Mouse (Mus musculus): Measurements from ENCODE around the gene Arid5b. TPM values are rescaled to one million over a fixed set of nuclear protein-coding genes. Genes with fewer than 3 reads are reported as not detected.

Gene Arid5b
- polyA plus RNA-seq, 1 experiment = 2.5 TPM

DNA sequence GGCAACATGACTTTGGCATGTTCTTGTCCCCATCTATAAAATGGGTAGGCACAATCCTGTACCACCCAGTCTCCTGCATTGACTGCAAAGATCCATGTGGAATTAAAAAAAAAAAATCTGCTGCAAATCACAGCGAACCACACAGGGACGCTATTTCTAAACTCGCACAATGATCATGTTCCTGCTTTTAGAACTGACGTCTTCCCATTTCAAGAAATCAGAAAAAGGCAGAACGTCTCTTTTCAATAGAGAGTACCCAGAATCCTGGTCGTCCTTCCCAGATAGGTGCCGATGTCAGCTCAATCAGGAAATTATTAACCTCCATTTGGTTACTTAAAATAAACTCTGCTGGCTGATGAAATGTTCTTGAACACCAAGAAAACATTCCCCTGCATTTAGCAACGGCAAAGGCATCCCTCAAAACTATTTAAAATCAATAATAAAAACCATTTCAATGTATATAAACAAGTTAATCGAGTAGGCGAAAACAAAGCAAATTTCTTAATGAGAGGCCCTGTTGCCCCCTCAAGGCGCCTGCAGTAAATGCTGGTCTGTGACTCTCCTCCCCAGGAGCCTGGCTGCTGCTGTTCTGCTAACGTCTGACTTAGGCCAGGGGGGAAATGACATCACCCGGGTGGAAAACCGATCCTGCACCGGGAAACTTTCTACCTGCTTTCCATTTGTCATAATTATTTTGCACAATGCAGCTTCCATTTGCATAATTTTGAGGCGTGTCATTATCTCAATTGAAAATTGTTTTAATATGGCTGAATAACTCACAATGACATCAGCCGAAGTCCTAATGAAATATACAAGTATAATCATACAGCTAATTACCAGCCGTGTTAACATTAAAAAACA is 3.4 kb downstream of the Arid5b start:
- no peak for DNase-seq (ENCODE audit: low read depth, low spot score)

DNA sequence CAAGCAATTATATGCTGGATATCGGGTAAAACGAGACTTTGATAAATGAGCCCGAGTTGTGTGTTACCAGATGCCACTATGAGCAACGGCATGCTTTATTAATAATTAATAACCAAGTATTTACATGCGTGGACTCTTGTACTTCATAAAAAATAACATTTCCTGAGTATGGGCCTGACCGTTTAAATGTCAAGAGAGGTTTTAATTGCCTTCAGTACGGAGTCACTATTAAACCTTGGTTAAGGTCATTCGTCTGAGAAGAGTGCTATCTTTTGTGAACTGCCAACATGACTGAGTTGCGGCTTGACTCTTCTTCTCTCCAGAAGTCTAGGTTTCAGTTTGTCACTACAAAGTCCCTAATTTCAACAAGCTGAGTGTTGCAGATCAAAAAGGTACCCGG is 8.8 kb downstream of the Arid5b start:
- WGBS = 93% methylated on average over 10 of the region's 10 CpGs

More for the DNA sequence above, 3.4 kb downstream of the Arid5b start:
- WGBS = 28% methylated on average over 18 of the region's 18 CpGs

DNA sequence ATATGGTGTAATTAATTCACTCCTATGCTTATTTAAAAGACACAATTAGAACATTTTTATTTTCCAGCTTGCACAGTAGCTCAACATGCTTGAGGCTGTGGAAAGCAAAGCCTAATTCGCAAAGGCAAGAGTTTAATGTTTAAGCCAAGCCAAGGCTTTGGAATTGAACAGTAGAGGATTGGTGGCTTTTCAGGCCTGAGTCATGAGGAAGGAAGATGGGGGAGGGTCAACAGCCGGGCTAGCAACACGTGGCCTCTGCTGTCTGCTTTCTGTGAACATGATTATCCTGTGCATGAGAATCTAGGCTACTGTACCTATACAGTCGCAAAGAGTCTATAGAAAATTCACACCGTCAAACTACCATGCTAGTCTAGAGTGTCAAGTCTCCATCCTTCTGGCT is 9.9 kb downstream of the Arid5b start:
- no peak for DNase-seq (ENCODE audit: low read depth, low spot score)
- WGBS = 26% methylated on average over 5 of the region's 5 CpGs

More for the DNA sequence above, 8.8 kb downstream of the Arid5b start:
- DNase-seq (ENCODE audit: low read depth, low spot score) = no peak

DNA sequence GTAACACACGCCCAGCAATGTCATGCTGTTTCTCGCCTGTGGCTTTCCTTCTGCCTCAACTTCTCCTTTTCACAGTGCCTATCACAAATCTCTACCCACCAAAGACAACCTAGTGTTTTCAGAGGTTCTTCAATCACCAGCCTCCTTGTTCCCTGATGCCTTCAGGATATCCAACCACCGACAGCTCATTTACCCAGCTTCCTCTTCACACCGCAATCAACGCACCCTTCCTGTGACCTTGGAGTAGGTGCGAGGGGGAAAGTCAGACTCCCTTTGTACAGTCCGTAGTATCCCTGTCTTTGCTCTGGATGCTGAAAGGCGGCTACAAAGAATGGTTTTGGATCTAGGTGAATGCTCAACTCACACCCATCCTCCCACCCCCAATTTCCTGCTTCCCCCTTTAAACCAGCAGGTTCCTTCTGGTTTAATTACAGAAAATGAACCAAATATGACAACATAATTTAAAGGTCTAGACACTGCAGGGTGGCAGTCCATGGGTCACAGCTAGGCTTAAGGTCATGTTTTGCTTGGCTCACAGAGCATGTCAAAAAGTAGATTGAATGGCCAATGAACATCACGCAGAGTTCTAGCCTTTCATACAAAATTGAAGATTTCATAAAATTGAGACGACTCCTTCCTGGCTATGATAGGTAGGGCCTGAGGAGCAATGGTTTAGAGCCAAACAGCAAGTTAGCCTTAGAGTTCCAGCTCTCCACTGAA is 14.4 kb downstream of the Arid5b start:
- 85% methylated on average over 10 of the region's 10 CpGs for WGBS
- no peak for DNase-seq (ENCODE audit: low read depth, low spot score)

DNA sequence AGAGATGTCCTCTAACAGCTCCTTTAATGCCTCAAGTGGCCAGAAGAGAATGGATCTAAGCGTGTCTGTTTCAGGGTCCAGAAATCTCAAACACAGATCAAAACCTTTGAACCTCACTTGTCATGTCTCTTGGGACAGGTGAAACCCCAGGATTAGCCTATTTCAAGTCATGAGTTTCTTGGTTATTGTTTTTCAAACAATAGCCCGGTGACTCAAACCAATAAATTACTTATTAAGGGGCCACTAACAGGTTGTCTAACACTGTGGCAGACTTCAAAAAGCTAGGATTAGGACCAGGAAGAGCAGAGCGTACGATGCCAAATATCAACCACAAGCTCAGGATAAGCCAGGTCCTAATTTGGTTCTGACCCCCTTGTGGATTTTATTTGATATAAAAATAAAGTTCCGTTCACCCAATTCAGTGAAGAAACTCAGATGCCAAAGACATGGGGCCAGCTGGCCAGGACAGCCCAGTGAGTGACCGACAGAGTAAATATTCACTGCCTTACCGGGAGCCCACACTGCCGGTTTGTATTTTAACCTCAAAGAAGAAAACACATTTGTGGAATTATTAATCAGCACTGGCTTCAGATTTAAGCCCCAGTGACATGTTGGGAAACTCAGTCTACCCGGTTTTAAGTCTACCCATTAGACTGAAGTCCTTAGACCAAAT is 15.1 kb downstream of the Arid5b start:
- DNase-seq (ENCODE audit: low read depth, low spot score) = no peak
- 70% methylated on average over 9 of the region's 9 CpGs for WGBS

DNA sequence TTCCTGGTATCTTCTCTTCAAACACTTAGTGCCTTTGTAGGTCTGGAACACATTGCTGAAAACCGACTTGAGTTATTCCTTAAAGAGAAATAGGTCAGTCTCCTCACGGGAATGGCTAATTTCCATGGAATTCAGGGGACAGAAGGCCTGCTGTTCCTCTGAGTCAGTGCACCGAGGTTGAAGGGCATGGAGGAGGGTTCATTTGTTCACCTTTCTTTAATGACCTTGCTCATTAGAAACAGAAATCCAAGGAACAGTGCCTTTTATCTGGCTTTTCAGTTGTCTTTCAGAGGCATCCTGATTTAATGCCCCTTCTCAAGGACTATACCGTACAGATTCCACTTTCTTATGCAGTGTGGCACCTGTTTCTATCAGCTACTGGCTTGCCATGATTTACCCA is 18.9 kb downstream of the Arid5b start:
- WGBS = 58% methylated on average over 4 of the region's 4 CpGs
- no peak for DNase-seq (ENCODE audit: low read depth, low spot score)

DNA sequence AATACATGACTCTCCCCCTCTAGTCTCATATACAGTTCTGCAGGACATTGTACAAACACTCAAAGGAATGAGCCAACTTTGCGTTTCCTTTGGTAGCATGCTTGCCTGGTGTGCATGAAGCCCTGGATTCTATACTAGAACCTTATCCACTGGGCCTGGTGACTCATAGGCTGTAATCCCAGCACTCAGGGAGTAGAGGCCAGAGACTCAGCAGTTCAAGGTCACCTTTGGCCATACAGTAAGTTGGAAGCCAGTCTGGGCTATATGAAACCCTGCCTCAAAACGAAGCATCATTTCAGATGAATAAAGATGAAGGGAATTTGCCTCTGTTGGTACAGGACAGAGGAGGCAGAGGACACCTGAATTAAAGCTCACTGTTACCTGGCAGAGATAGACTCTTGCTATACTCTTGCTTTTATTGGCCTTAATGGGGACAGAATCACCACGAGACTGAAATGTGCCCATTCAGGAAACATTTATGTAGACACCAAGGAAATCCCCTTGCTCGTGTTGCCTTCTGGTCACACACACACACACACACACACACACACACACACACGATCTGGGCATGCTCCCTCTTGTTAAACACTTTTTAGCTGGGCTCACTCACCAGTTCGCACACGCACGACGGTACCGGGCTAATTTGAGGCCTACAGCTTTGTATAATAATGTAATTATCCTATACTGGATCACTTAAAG is 21.0 kb downstream of the Arid5b start:
- WGBS = 82% methylated on average over 10 of the region's 10 CpGs
- no peak for DNase-seq (ENCODE audit: low read depth, low spot score)

DNA sequence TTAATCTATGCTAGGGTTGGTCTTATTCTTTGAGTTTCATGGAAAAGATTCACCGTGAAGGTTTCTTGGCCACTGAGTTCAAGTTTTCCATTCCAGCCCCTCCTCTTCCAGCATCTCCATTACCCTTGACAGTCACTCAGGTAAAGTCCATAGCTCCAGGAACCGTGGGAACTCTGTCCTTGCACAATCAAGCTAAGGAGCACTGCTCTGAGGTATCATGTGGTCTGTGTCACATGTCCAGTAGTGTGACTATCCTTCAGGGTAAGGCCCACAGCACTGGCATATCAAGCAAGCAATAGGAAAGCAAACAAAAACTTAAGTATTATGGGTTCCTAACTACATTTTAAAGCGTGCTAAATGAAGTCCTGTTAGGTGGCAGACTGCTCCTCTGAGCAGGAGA is 22.4 kb downstream of the Arid5b start:
- no peak for DNase-seq (ENCODE audit: low read depth, low spot score)
- 65% methylated on average over 3 of the region's 3 CpGs for WGBS

DNA sequence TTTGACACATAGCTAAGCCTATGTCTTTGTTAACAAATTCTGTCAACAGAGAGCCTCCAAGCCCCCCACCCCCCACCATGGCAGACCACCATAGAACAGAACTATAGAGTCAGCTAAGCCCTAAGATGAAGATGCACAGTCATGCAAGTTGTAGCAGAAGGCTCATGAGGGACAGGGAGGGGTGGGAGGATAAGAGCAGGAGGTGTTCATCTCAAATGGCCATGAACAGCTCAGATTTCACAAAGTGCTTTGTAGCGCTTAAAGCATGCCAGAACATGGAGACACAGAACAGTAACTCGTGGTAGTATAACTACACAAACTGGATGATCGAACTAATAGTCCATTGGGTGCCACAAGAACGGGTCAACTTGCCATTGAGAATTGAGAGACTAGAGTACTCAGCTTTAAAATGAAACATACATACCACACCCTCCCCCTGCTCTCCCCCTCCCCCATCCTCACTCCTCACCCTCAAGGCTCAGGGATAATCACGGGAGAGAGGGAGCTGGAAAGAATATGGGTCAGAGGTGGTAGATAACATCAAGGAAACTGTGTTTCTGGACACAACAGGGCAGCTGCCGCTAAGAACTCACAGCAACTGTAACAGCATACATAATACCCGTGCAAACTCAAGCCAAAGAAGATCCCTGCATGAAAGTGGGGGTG is 25.0 kb downstream of the Arid5b start:
- WGBS = 61% methylated on average over 7 of the region's 7 CpGs
- DNase-seq (ENCODE audit: low read depth, low spot score) = no peak

DNA sequence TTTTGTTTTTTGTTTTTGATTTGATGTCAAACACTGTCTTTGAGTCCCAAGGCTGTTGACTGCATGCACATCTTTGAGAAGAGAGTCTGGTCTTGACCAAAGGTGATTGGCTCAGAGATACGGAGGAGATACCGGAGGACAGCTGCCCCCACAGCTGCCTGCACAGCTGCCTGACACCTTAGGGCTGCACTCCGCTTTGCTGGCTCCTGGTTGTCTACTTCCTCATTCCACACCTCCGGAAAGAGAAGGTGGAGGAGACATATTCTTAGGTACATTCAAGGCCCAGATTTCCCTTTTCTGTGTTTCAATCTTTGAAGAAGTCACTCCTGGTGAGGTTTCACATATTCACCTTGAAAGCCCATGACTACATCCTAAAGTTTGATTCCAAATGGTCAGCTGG is 25.9 kb downstream of the Arid5b start:
- 53% methylated on average over 4 of the region's 4 CpGs for WGBS
- DNase-seq (ENCODE audit: low read depth, low spot score) = no peak

DNA sequence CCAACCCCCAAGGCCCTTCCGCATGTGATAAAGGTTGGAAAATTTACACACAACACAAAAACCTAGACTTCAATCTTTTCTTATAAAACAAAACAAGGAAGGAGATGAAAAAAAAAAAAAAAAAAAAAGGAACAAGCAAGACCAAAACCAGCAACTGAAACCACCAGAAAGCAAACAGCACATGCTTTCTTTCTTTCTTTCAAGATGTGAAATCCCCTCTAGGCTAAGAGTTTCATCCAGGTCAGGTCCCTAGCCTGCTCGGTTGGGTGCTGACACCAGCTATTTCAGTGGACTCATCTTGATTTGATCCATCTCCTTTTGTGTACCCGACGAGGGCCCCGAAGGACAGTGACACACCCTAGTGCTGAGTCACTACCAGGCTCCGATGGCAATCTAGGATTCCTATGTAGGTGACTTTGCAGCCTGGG is 29.2 kb downstream of the Arid5b start:
- 13% methylated on average over 6 of the region's 6 CpGs for WGBS
- no peak for DNase-seq (ENCODE audit: low read depth, low spot score)

DNA sequence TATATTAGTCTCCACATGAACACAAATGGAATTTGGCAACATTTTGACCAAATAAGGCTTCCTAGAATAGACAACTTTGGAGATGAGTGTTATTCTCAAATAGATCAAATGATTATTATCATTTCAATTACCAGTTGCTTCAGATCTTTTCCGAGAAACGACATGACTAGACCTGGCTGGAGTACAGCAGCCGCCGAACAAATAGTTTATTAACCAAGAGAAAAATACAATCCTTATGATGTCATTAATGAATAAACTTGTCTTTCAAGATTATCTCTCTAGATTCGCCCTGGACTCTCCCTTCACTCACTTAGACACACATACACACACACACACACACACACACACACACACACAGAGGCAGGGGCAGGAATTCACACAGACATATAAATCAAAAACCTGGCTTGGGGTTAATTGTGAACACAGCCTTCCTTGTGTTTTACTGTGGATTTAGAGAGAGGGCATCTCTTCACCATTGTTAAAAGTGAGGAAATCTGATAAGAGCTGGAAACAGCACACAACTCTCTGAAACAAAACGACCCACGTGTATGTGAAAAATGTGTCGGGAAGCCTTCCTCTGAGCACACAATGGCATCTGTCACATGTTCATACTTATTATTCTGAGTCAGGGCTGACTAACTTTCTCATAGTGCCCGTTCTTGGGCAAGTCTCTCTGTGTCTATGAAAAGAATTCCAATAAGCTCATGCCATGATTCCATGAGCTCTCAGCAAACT is 30.1 kb downstream of the Arid5b start:
- 12% methylated on average over 9 of the region's 9 CpGs for WGBS
- DNase-seq (ENCODE audit: low read depth, low spot score) = no peak

DNA sequence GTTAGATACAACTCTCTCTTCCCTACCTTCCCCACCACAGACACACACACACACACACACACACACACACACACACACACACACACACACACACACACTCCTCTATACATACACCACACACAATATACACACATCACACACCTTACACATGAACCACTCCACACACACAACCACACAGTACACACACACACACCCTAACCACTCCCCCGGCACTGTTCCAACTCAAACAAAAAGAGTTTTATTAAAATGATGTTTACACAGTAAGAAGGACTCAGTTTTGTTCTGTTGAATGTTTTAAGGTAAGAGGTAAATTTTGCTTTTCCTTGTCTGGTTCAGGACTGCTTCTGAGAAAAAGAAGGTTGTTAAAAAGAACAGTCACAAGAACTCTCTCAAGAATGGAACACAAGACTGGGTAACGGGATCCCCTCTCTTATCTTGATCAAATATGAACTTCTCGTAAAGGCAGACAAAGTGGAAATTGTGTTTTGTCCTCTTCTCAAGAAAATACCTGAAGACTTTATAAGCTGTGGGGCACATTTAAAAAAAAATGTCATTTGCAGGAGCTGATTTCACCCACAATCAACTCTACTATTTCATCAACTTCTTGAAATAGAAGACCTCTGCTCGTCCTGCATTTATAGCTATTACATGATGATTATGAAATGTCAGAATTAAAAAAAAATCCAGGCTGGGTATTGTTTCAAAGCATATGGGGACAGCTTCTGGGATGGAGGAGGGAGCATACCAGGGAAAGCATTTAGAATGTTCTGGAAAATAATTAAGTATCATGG is 30.9 kb downstream of the Arid5b start:
- 26% methylated on average over 4 of the region's 4 CpGs for WGBS
- peak; percentile 88 for DNase-seq (ENCODE audit: low read depth, low spot score)

DNA sequence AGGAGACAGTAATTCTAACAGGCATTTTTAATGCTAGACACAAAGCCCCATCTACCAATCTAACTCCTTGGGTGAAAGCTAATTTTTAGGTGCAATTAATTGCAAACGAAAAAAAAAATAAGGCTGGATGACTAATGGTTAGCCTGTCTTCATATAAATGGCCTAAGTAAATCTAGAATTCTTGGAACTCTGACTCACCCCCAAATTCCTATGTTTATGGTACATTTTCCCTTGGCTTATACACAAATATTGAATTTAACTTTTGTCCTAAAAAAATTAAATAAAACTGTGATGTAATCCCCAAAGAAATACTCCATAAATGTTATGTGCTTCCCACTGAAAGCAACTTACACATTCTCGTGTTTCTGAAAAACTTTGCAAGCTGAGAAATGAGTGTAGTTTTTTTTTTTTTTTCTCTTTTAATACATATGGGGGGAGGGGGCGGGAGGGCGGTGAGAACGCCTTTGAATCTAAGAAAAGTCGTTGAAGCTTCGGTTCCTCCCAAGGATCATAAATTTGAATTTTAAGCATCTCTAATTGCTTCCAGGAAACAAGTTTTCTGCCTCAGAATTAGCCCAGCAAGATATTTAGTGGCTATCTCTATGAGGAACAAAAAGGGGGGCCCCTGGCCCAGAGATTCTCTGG is 31.8 kb downstream of the Arid5b start:
- WGBS = 20% methylated on average over 7 of the region's 7 CpGs

DNA sequence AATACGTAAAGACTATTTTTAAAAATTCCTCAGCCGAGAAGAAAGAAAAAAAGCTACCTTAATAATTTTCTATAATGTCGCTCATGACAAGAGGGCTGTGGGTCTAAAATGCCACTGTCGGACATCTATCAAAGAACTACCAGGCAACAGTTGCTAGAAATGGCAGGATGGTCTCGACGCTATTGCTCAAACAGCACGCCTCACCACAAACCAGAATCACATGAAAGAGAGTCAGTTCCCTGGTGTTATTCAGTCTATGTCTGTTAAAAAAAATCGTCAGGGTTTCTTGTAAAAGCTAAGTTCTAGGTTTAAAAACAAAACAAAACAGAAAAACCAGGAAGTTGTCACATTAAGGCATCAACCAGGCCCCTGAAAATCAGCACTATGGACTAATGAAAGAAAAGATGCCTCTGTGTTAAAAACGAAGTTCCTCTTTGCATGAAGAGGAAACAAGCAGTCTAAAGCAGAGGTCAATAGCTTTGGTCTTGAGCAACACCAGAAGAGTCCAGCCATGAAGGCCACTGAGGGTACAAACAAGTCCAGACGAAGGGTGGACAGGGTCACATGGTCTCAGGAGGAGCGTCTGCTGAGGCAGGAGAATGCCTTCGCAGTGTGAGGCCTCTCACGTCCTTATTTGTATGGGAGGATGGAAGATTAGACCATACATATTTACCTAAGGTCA is 37.6 kb downstream of the Arid5b start:
- WGBS = 47% methylated on average over 13 of the region's 13 CpGs
- DNase-seq (ENCODE audit: low read depth, low spot score) = no peak

More for the DNA sequence above, 31.8 kb downstream of the Arid5b start:
- DNase-seq (ENCODE audit: low read depth, low spot score) = no peak

DNA sequence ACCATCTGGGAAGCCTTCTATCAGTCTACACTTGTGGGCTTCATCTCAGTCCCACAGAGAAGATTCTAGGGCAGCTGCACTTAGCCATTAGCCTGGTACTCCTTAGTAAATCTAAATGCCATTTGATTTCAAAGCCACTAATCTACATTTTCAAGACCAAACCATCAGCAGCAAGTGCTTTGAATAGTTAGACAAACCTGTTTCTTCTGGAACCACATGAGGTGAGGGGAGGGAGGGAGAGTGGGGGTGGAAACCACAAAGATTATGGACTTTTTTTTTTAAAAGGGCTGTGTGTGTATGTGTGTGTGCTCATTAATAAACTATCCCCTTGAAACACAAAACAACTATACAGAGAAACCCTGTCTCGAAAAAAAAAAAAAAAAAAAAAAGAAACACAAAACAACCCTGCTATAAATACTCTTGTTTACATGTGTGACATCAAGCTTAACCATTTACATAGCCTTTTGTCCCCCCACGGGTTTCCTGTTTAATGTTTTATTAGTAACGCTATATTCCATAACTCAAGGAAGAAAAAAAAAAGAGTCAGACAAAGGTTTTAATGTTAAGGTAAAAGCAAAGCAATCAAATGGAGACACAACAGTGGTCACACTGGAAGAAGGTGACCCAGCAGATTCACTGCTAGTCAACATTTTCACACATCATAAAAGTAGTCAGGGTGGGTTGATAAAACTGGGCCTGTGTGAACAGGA is 38.3 kb downstream of the Arid5b start:
- WGBS = 13% methylated on average over 3 of the region's 3 CpGs
- no peak for DNase-seq (ENCODE audit: low read depth, low spot score)

All from large intestine, adult 2 months (tissue).